Mouse (Mus musculus) heart, adult 11 months (tissue): ENCODE results near the gene Psme2.

Experiments
- DNase-seq: peaks from one replicate; pipeline ENCODE4 v3.0.0; 2022

Psme2 gene

GRCm38 (mm10) chr14:55590748-55591330 is at the start of gene Psme2:
Gene Psme2, minus strand, starts transcription at chr14:55591113.
- peak; percentile 100 for DNase-seq

GRCm38 (mm10) chr14:55637795-55638194 is 46.9 kb upstream of the Psme2 start, which contains the start of gene Gm49378:
Gene Gm49378, minus strand, starts transcription at chr14:55637895.
- no peak for DNase-seq

- peak; percentile 99 for DNase-seq
Observed at GRCm38 (mm10) chr14:55635523-55636007, 44.7 kb upstream of the Psme2 start, which contains the start of gene Ipo4. Gene Ipo4, minus strand, starts transcription at chr14:55635957.

GRCm38 (mm10) chr14:55634874-55635522 is 44.1 kb upstream of the Psme2 start:
- peak; percentile 96 for DNase-seq

GRCm38 (mm10) chr14:55629312-55629711 is 38.4 kb upstream of the Psme2 start:
- peak; percentile 95 for DNase-seq

- peak; percentile 94 for DNase-seq
Observed at GRCm38 (mm10) chr14:55628077-55628827, 37.3 kb upstream of the Psme2 start.

- DNase-seq = no peak
Observed at GRCm38 (mm10) chr14:55618486-55619195, 27.7 kb upstream of the Psme2 start.

- peak; percentile 91 for DNase-seq
Observed at GRCm38 (mm10) chr14:55617822-55618221, 26.9 kb upstream of the Psme2 start, which contains the start of gene Rec8. Gene Rec8, plus strand, starts transcription at chr14:55618037.

- no peak for DNase-seq
Observed at GRCm38 (mm10) chr14:55616844-55617243, 25.9 kb upstream of the Psme2 start.

GRCm38 (mm10) chr14:55615876-55616275 is 25.0 kb upstream of the Psme2 start:
- DNase-seq = no peak

- no peak for DNase-seq
Observed at GRCm38 (mm10) chr14:55614565-55615178, 23.8 kb upstream of the Psme2 start.

- no peak for DNase-seq
Observed at GRCm38 (mm10) chr14:55613346-55613745, 22.4 kb upstream of the Psme2 start.

GRCm38 (mm10) chr14:55608339-55608738 is 17.4 kb upstream of the Psme2 start:
- peak; percentile 91 for DNase-seq

- DNase-seq = peak; percentile 88
Observed at GRCm38 (mm10) chr14:55605743-55606459, 15.0 kb upstream of the Psme2 start.

GRCm38 (mm10) chr14:55604823-55605222 is 13.9 kb upstream of the Psme2 start:
- peak; percentile 86 for DNase-seq

- peak; percentile 99 for DNase-seq
Observed at GRCm38 (mm10) chr14:55603633-55604576, 13.0 kb upstream of the Psme2 start.

- DNase-seq = no peak
Observed at GRCm38 (mm10) chr14:55603271-55603632, 12.3 kb upstream of the Psme2 start, which contains the start of gene Irf9. Gene Irf9, plus strand, starts transcription at chr14:55603571.

- peak; percentile 90 for DNase-seq
Observed at GRCm38 (mm10) chr14:55598521-55599390, 7.8 kb upstream of the Psme2 start.

GRCm38 (mm10) chr14:55596036-55596690 is 5.2 kb upstream of the Psme2 start:
- DNase-seq = peak; percentile 90
